Mouse (Mus musculus): ENCODE measurements at regions not wholly inside any gene's neighbourhood (a gene's known extent, or its start where the extent isn't known, plus 50 kb on each side); places are given as distances from the start of the nearest gene placed in this dataset.

- no peak for DNase-seq (ENCODE audit: low spot score in 2 of 2)
Measured at GRCm38 (mm10) chr2:51073040-51073594, 75.8 kb downstream of the Rnd3 start.

GRCm38 (mm10) chr2:51072346-51072885 lies 76.5 kb downstream of the Rnd3 start:
- no peak for DNase-seq (ENCODE audit: low spot score in 2 of 2)

- no peak for DNase-seq (ENCODE audit: low spot score in 2 of 2)
Measured at GRCm38 (mm10) chr2:51070902-51071301, 78.0 kb downstream of the Rnd3 start.

GRCm38 (mm10) chr2:51066423-51066831 lies 82.5 kb downstream of the Rnd3 start:
- DNase-seq (ENCODE audit: low spot score in 2 of 2): peak; percentile 13 to 23

- DNase-seq (ENCODE audit: low spot score in 2 of 2): no peak
Measured at GRCm38 (mm10) chr2:51065821-51066220, 83.1 kb downstream of the Rnd3 start.

- no peak for DNase-seq (ENCODE audit: low spot score in 2 of 2)
Measured at GRCm38 (mm10) chr2:51064821-51065220, 84.1 kb downstream of the Rnd3 start.

- no peak for DNase-seq (ENCODE audit: low spot score in 2 of 2)
Measured at GRCm38 (mm10) chr2:51062049-51062448, 86.9 kb downstream of the Rnd3 start.

GRCm38 (mm10) chr2:51058158-51058557 lies 90.8 kb downstream of the Rnd3 start:
- no peak for DNase-seq (ENCODE audit: low spot score in 2 of 2)

GRCm38 (mm10) chr2:51056141-51056731 lies 92.7 kb downstream of the Rnd3 start:
- DNase-seq (ENCODE audit: low spot score in 2 of 2): no peak

GRCm38 (mm10) chr2:51055339-51055738 lies 93.6 kb downstream of the Rnd3 start:
- DNase-seq (ENCODE audit: low spot score in 2 of 2): no peak

- no peak for DNase-seq (ENCODE audit: low spot score in 2 of 2)
Measured at GRCm38 (mm10) chr2:51049834-51050170, 99.1 kb downstream of the Rnd3 start.

GRCm38 (mm10) chr2:51049101-51049833 lies 99.6 kb downstream of the Rnd3 start:
- no peak for DNase-seq (ENCODE audit: low spot score in 2 of 2)

GRCm38 (mm10) chr2:51047520-51047919 lies 101.4 kb downstream of the Rnd3 start:
- no peak for DNase-seq (ENCODE audit: low spot score in 2 of 2)

- DNase-seq (ENCODE audit: low spot score in 2 of 2): no peak
Measured at GRCm38 (mm10) chr2:51045626-51046025, 103.3 kb downstream of the Rnd3 start.

GRCm38 (mm10) chr2:51041101-51041500 lies 107.8 kb downstream of the Rnd3 start:
- no peak for DNase-seq (ENCODE audit: low spot score in 2 of 2)

GRCm38 (mm10) chr2:51038685-51039084 lies 110.2 kb downstream of the Rnd3 start:
- DNase-seq (ENCODE audit: low spot score in 2 of 2): no peak

- no peak for DNase-seq (ENCODE audit: low spot score in 2 of 2)
Measured at GRCm38 (mm10) chr2:51036995-51037394, 111.9 kb downstream of the Rnd3 start.

GRCm38 (mm10) chr2:51036190-51036755 lies 112.6 kb downstream of the Rnd3 start:
- DNase-seq (ENCODE audit: low spot score in 2 of 2): no peak

GRCm38 (mm10) chr2:51033881-51034280 lies 115.0 kb downstream of the Rnd3 start:
- no peak for DNase-seq (ENCODE audit: low spot score in 2 of 2)

- no peak for DNase-seq (ENCODE audit: low spot score in 2 of 2)
Measured at GRCm38 (mm10) chr2:51022479-51022878, 126.4 kb downstream of the Rnd3 start.

GRCm38 (mm10) chr2:51016129-51016402 lies 132.8 kb downstream of the Rnd3 start:
- no peak for DNase-seq (ENCODE audit: low spot score in 2 of 2)

GRCm38 (mm10) chr2:51015360-51016128 lies 133.4 kb downstream of the Rnd3 start:
- no peak for DNase-seq (ENCODE audit: low spot score in 2 of 2)

Data from frontal cortex, postnatal 36 days (tissue).